In the genomic region with DNA sequence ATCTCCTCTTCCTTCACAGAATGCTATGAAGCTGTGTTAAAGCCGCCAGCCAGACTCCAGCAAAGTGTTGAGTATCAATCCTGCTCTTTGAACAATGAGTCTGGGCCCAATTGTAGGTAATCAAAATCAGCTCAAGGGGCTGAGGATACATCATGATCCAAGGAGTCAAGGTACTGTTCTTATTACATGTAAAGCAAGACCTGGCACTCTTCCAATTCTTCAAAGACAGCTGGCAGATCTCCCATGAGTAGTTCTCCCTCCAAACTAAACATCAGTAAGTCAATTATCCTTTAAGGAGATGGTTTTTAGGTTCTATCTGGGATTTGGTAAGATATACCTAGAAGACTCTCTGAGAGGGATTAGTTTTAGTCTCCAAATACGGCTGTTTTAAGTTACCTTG, we compare ENCODE assay signal across 27 mouse cellular contexts.
DNase-seq lines count a peak whose midpoint lies in the region; ATAC-seq and TF ChIP-seq lines count a peak whose summit lies in the region.
"Had no signal": no experiment of that assay in that cellular context is flagged by ENCODE, and none has a peak within 500 bp of the region (broad histone marks: within the 10 kb centered on the region; RNA-seq: fewer than 3 reads in every experiment).

No protein-coding gene starts in this region.

- H3K4me2 ChIP-seq in embryonic facial prominence, embryonic 14.5 days (ENCODE audit: low read depth, low read length) = no peak overlapping the region
- no peak overlapping the region for H3K4me2 ChIP-seq in limb, embryonic 14.5 days (replicated peaks; ENCODE audit: low read depth, low read length, severe bottlenecking)
- no peak overlapping the region for H3K4me2 ChIP-seq in midbrain, embryonic 11.5 days
- H3K4me2 ChIP-seq: embryonic facial prominence, embryonic 12.5 days; embryonic facial prominence, embryonic 15.5 days; forebrain, embryonic 12.5 days had no signal

- H3K4me1 ChIP-seq in embryonic facial prominence, embryonic 14.5 days (ENCODE audit: control insufficient read depth, insufficient read depth, low read length) = no peaks in the 10 kb centered on the region
- no peaks in the 10 kb centered on the region for H3K4me1 ChIP-seq in embryonic facial prominence, embryonic 10.5 days
- H3K4me1 ChIP-seq in limb, embryonic 14.5 days (ENCODE audit: control insufficient read depth, insufficient read depth, low read length) = no peaks in the 10 kb centered on the region
- H3K4me1 ChIP-seq in limb, embryonic 10.5 days = no peaks in the 10 kb centered on the region
- no peaks in the 10 kb centered on the region for H3K4me1 ChIP-seq in midbrain, embryonic 11.5 days (ENCODE audit: control insufficient read depth, insufficient read depth, low read length)
- no peaks in the 10 kb centered on the region for H3K4me1 ChIP-seq in midbrain, embryonic 10.5 days
- H3K4me1 ChIP-seq: embryonic facial prominence, embryonic 12.5 days; embryonic facial prominence, embryonic 15.5 days; forebrain, embryonic 10.5 days; forebrain, embryonic 12.5 days had no signal

- H3K9ac ChIP-seq in embryonic facial prominence, embryonic 14.5 days (ENCODE audit: low read depth, low read length) = no peak overlapping the region
- H3K9ac ChIP-seq in limb, embryonic 14.5 days (ENCODE audit: low read depth, low read length, severe bottlenecking) = no peak overlapping the region
- H3K9ac ChIP-seq in midbrain, embryonic 11.5 days (ENCODE audit: low read length) = no peak overlapping the region
- H3K9ac ChIP-seq: embryonic facial prominence, embryonic 12.5 days; embryonic facial prominence, embryonic 15.5 days; forebrain, embryonic 12.5 days had no signal

- 43% methylated on average over 2 of the region's 2 CpGs for WGBS in embryonic facial prominence, embryonic 14.5 days
- WGBS in embryonic facial prominence, embryonic 10.5 days = 81% methylated on average over 2 of the region's 2 CpGs
- WGBS in limb, embryonic 14.5 days = 58% methylated on average over 2 of the region's 2 CpGs
- 88% methylated on average over 2 of the region's 2 CpGs for WGBS in limb, embryonic 10.5 days
- WGBS in midbrain, embryonic 11.5 days = 86% methylated on average over 2 of the region's 2 CpGs
- 89% methylated on average over 2 of the region's 2 CpGs for WGBS in midbrain, embryonic 10.5 days

- no peak for TF ChIP-seq POLR2A in limb, embryonic 14.5 days (IDR thresholded peaks at IDR 0.05; ENCODE audit: borderline replicate concordance, extremely low read depth, insufficient read depth, insufficient read length)

- no peak overlapping the region for H3K27ac ChIP-seq in embryonic facial prominence, embryonic 14.5 days (replicated peaks; ENCODE audit: low read depth, low read length)
- H3K27ac ChIP-seq in embryonic facial prominence, embryonic 10.5 days (replicated peaks) = no peak overlapping the region
- no peak overlapping the region for H3K27ac ChIP-seq in limb, embryonic 14.5 days (replicated peaks; ENCODE audit: low read depth, low read length)
- no peak overlapping the region for H3K27ac ChIP-seq in limb, embryonic 10.5 days
- no peak overlapping the region for H3K27ac ChIP-seq in midbrain, embryonic 11.5 days (ENCODE audit: low read depth, low read length)
- no peak overlapping the region for H3K27ac ChIP-seq in midbrain, embryonic 10.5 days (replicated peaks)
- H3K27ac ChIP-seq: embryonic facial prominence, embryonic 12.5 days; embryonic facial prominence, embryonic 15.5 days; forebrain, embryonic 10.5 days; forebrain, embryonic 12.5 days had no signal

- H3K27me3 ChIP-seq in embryonic facial prominence, embryonic 14.5 days (replicated peaks; ENCODE audit: control insufficient read depth, insufficient read depth, low read length) = no peaks in the 10 kb centered on the region
- H3K27me3 ChIP-seq in embryonic facial prominence, embryonic 10.5 days (replicated peaks; ENCODE audit: low read depth, poor library complexity, severe bottlenecking) = no peaks in the 10 kb centered on the region
- no peaks in the 10 kb centered on the region for H3K27me3 ChIP-seq in limb, embryonic 14.5 days (ENCODE audit: control insufficient read depth, insufficient read depth, low read length)
- H3K27me3 ChIP-seq in limb, embryonic 10.5 days (ENCODE audit: low read depth, poor library complexity, severe bottlenecking) = no peaks in the 10 kb centered on the region
- no peaks in the 10 kb centered on the region for H3K27me3 ChIP-seq in midbrain, embryonic 11.5 days (ENCODE audit: control insufficient read depth, insufficient read depth, low read length)
- no peaks in the 10 kb centered on the region for H3K27me3 ChIP-seq in midbrain, embryonic 10.5 days (ENCODE audit: low read depth, poor library complexity, severe bottlenecking)
- H3K27me3 ChIP-seq: CH12.LX; embryonic facial prominence, embryonic 12.5 days; embryonic facial prominence, embryonic 15.5 days; forebrain, embryonic 12.5 days had no signal

- no peaks in the 10 kb centered on the region for H3K36me3 ChIP-seq in embryonic facial prominence, embryonic 14.5 days (ENCODE audit: control insufficient read depth, insufficient read depth, low read length)
- no peaks in the 10 kb centered on the region for H3K36me3 ChIP-seq in embryonic facial prominence, embryonic 10.5 days (replicated peaks)
- no peaks in the 10 kb centered on the region for H3K36me3 ChIP-seq in limb, embryonic 14.5 days (ENCODE audit: control insufficient read depth, insufficient read depth, low read length)
- no peaks in the 10 kb centered on the region for H3K36me3 ChIP-seq in limb, embryonic 10.5 days
- no peaks in the 10 kb centered on the region for H3K36me3 ChIP-seq in midbrain, embryonic 11.5 days (ENCODE audit: control insufficient read depth, insufficient read depth, low read length)
- no peaks in the 10 kb centered on the region for H3K36me3 ChIP-seq in midbrain, embryonic 10.5 days
- H3K36me3 ChIP-seq: embryonic facial prominence, embryonic 12.5 days; embryonic facial prominence, embryonic 15.5 days; forebrain, embryonic 10.5 days; forebrain, embryonic 12.5 days; G1E had no signal

- H3K4me3 ChIP-seq in embryonic facial prominence, embryonic 14.5 days (ENCODE audit: low read depth, low read length) = no peak overlapping the region
- no peak overlapping the region for H3K4me3 ChIP-seq in embryonic facial prominence, embryonic 10.5 days
- H3K4me3 ChIP-seq in limb, embryonic 14.5 days (replicated peaks; ENCODE audit: low read length) = no peak overlapping the region
- H3K4me3 ChIP-seq in limb, embryonic 10.5 days = no peak overlapping the region
- no peak overlapping the region for H3K4me3 ChIP-seq in midbrain, embryonic 11.5 days (ENCODE audit: low read depth, low read length)
- no peak overlapping the region for H3K4me3 ChIP-seq in midbrain, embryonic 10.5 days
- H3K4me3 ChIP-seq: embryonic facial prominence, embryonic 12.5 days; embryonic facial prominence, embryonic 15.5 days; erythroblast, embryonic 14.5 days; forebrain, embryonic 10.5 days; forebrain, embryonic 12.5 days had no signal

- H3K9me3 ChIP-seq in embryonic facial prominence, embryonic 14.5 days (ENCODE audit: control insufficient read depth, low read length) = no peaks in the 10 kb centered on the region
- no peaks in the 10 kb centered on the region for H3K9me3 ChIP-seq in embryonic facial prominence, embryonic 10.5 days
- H3K9me3 ChIP-seq in limb, embryonic 14.5 days (ENCODE audit: control insufficient read depth, low read length) = no peaks in the 10 kb centered on the region
- H3K9me3 ChIP-seq in limb, embryonic 10.5 days (replicated peaks) = no peaks in the 10 kb centered on the region
- no peaks in the 10 kb centered on the region for H3K9me3 ChIP-seq in midbrain, embryonic 11.5 days (ENCODE audit: control insufficient read depth, low read length)
- H3K9me3 ChIP-seq in midbrain, embryonic 10.5 days (replicated peaks) = no peaks in the 10 kb centered on the region
- H3K9me3 ChIP-seq: embryonic facial prominence, embryonic 12.5 days; embryonic facial prominence, embryonic 15.5 days; forebrain, embryonic 10.5 days; forebrain, embryonic 12.5 days; G1E had no signal

- DNase-seq in embryonic facial prominence, embryonic 14.5 days (ENCODE audit: low spot score) = peak; percentile 70
- no peak for DNase-seq in embryonic facial prominence, embryonic 10.5 days (ENCODE audit: low spot score)
- DNase-seq in limb, embryonic 14.5 days (ENCODE audit: low spot score) = peak; percentile 55
- no peak for DNase-seq in limb, embryonic 10.5 days (ENCODE audit: low spot score)
- DNase-seq in midbrain, embryonic 11.5 days (ENCODE audit: low spot score, missing footprints) = peak; percentile 77
- no peak for DNase-seq in midbrain, embryonic 10.5 days (ENCODE audit: low spot score)
- DNase-seq: adrenal gland, adult 2 months; adrenal gland, postnatal 10 days; adrenal gland, postnatal 25 days; B cell, adult 2 months; cerebellum, adult 11 months; cerebellum, adult 18-20 months; cerebellum, adult 8-10 months; cerebellum, adult 9-11 months; cerebellum, postnatal 14 days; cerebellum, postnatal 36 days; embryo, embryonic 11 days had no signal

- ATAC-seq in embryonic facial prominence, embryonic 14.5 days (ENCODE audit: low read depth) = 0 out of 2 replicates have a peak, but pooled peaks have one; percentile 44
- no peak for ATAC-seq in limb, embryonic 14.5 days (ENCODE audit: low FRiP score, low read depth)
- ATAC-seq in midbrain, embryonic 11.5 days (ENCODE audit: low FRiP score) = no peak
- ATAC-seq: CD4-positive, CD25-positive, alpha-beta regulatory T cell, adult 4 months; forebrain, embryonic 14.5 days; forebrain, embryonic 16.5 days had no signal

Comparison
In these comparisons a context has a peak if more than half of its experiments do, and no peak if none do; other contexts are left out.
1. DNase-seq: peak in embryonic facial prominence, embryonic 14.5 days (single experiment), limb, embryonic 14.5 days (single experiment) and midbrain, embryonic 11.5 days (single experiment); none in embryonic facial prominence, embryonic 10.5 days (single experiment), limb, embryonic 10.5 days (single experiment) and midbrain, embryonic 10.5 days (single experiment).